Mouse (Mus musculus) T-helper 1 cell (primary cell): ENCODE measurements around the gene Avpi1.

Experiments
- in situ Hi-C: fragments of 300-600 bp; cut with MboI, MseI; formaldehyde crosslinking; loops from one replicate; pipeline ENCODE4 v1.15.1; 2025; ENCODE audit warnings: high pct_unique_total_duplicates

Gene Avpi1

DNA sequence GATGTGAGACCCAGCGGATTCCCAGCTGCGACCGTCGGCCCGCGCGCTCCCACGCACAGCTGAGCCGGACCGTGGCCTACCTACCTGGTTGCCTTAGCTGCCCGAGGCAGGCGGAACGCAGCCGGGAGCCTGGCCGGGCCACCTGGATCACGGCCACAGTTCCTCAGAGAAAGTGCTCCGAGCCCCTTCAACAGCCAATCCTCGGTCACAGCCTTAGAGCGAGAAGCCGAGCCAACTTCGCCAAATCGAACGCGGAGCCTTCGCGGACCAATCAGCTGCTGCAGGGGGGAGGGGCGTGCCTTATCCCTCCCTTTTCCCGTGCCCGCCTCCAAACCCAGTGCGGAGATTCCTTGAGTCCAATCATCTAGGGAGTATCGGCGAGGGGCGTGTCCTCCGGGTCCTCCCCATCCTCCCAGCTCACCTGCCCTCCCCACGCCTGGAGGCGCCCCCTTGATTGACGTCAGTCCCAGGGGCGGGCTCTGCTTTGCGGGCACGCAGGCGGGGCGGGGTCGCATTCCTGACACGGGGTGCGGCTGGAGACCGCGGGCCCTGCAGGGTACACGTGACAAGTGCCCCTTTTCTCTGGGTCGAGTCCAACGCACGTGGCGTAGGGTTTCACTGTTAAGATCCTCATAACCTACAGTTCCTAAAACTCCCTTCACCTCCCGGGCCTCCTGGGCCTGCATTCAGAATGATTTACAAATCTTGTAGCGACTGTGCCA is at the start of gene Avpi1:
Gene Avpi1 (minus strand): TSS at position 273 of the 722 bp plus-strand sequence.
- in situ Hi-C loops = no loop called here

GRCm38 (mm10) chr19:42177461-42177860 is 48.6 kb upstream of the Avpi1 start:
- in situ Hi-C loops = no loop called here

GRCm38 (mm10) chr19:42176841-42177240 is 48.0 kb upstream of the Avpi1 start:
- in situ Hi-C loops = no loop called here

DNA sequence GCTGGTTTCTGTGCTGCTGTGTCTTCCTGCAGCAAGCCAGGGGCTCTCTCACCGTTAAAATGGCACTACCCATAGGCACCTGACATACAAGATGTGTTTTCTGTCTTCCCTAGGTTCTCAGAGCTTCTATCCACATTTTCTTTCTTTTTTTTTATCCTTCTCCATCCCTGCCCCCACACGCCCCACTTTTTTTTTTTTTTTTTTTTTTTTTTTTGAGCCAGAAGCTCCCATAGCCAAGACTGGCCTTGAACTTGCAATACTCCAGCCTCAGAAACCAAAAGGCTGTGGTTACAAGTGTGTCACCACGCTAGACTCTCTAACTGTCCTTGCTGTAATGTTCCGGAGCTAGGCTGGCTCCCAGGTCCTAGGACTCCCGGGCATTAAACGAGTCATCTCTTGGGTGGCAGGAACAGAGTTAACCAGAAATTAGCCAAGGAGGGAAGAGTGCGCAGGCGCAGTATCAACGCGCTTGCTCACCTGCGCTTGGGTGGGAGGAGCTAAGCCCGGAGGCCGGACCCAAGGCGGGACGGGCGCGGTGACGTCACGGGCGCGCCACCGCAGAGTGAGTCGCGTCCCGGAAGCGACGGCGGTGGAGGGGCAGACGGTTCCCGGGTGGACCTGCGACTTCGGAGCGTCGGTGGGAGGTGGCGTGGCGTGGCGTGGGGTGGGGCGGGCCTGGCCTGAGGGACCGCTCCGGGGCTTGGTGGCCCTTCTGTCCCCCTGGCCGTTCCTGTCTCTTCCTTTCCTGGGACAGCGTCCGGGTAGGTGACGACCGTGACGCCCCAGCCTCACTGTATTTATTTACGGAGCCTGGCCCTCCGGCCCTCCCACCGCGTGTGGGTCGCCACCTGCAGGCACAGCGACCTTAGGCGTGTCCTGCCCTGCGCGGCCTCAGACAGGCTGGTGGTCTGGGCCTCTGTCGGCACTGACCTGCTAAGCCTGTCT is 41.4 kb upstream of the Avpi1 start:
- in situ Hi-C loops = no loop called here

- in situ Hi-C loops = no loop called here
Measured at GRCm38 (mm10) chr19:42169322-42169975, 40.6 kb upstream of the Avpi1 start.

- in situ Hi-C loops = no loop called here
Measured at GRCm38 (mm10) chr19:42167489-42167888, 38.6 kb upstream of the Avpi1 start.

GRCm38 (mm10) chr19:42166766-42167165 is 37.9 kb upstream of the Avpi1 start:
- in situ Hi-C loops = no loop called here

GRCm38 (mm10) chr19:42166130-42166529 is 37.3 kb upstream of the Avpi1 start:
- in situ Hi-C loops = no loop called here

- in situ Hi-C loops = no loop called here
Measured at GRCm38 (mm10) chr19:42164188-42164587, 35.3 kb upstream of the Avpi1 start.

GRCm38 (mm10) chr19:42163764-42164163 is 34.9 kb upstream of the Avpi1 start, which contains the start of gene Zfyve27:
Gene Zfyve27, plus strand, starts transcription at chr19:42163951.
- in situ Hi-C loops = no loop called here

GRCm38 (mm10) chr19:42158246-42159017 is 29.6 kb upstream of the Avpi1 start:
- in situ Hi-C loops = no loop called here

GRCm38 (mm10) chr19:42157493-42158237 is 28.8 kb upstream of the Avpi1 start:
- in situ Hi-C loops = no loop called here

DNA sequence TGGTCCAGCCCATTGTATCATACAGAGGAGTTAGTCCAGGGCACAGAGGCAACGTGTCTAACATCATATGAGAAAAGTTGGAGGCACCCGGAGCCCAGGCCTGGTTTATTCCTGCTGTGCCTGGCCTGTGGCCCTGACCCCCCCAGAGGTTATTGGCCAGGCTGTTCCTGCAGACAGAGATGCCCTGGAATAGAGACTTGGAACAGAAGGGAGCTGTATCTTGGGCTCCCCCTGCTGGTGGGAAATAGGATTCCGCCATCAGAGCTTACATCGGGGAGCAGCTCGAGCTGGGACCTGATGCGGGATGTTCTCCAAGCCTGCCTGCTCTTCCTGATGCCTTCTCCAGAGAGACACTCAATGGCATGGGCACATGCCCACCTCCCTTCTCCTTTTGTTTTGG is 23.1 kb upstream of the Avpi1 start:
- in situ Hi-C loops = loop anchor here (5.0 kb wide), 1 partner anchor 120 kb away; no protein-coding TSS in a partner anchor

- in situ Hi-C loops = loop anchor here (5.0 kb wide), 1 partner anchor 61 kb away; the partner anchor contains the start of gene Morn4
Measured at GRCm38 (mm10) chr19:42148569-42148860, 19.7 kb upstream of the Avpi1 start.

DNA sequence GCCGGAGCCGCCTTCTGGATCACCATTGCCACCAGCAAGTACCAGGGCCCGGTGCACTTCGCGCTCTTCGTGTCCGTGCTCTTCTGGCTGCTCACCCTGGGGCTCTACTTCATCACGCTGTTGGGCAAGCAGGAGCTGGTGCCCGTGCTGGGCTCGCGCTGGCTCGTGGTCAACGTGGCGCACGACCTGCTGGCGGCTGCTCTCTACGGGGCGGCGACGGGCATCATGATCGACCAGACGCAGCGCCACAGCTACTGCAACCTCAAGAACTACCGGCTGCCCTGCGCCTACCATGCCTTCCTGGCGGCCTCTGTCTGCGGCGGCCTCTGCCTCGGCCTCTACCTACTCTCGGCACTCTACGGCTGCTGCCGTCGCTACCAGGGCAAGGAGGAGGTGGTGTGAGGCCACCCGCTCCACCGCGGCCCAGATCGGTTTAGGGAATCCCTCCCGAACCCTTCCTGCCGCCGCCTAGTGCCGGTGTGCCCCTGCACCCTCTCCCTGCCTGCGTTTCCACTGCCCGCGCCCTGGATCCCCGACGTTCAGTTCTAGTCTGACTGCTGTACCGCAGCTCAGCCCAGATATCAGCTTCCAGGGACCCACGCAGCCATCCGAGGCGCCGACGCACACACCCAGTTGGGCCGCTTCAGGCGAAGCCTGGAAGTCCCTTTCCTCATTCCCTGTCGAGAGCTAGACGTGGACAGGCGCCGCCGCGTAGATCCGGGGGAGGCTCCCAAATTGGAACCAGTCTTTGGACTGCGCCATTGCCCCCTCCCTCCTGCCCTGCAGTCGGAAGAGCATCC is 19.1 kb upstream of the Avpi1 start:
- in situ Hi-C loops = loop anchor here (5.0 kb wide), 1 partner anchor 61 kb away; the partner anchor contains the start of gene Morn4

DNA sequence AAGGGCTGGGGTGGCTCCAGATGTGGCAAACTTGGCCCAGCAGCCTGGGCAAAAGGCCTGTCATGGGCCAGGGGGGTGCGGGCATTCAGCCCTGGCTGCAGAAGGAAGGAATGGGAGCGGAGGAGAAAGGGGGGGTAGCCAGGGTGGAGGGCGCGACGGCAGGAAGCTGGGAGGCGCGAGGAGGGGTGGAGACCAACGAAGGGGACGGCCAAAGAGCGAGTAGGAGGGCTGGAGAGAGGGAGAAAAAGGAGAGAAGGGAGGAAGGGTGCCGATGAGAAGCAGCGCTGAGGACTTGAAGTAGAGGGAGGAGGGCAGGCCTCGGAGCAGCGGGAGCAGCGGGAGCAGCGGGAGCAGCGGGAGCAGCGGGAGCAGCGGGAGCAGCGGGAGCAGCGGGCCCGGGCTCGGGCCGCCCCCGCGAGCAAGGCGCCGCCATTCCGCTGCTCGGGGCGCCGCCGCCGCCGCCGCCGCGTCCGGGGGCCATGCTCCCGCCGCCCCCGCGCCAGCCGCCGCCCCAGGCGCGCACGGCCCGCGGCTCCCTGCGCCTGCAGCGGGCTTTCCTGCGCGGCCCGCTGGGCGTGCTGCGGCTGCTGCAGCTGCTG is 18.4 kb upstream of the Avpi1 start, which contains the start of gene Marveld1:
Gene Marveld1 (plus strand): TSS at position 231 of the 599 bp plus-strand sequence.
- in situ Hi-C loops = loop anchor here (5.0 kb wide), 1 partner anchor 60 kb away; the partner anchor contains the start of gene Morn4

GRCm38 (mm10) chr19:42146276-42147010 is 17.6 kb upstream of the Avpi1 start:
- in situ Hi-C loops = loop anchor here (5.0 kb wide), 1 partner anchor 59 kb away; the partner anchor contains the start of gene Morn4

- in situ Hi-C loops = loop anchor here (5.0 kb wide), 1 partner anchor 58 kb away; the partner anchor contains the start of gene Morn4
Measured at GRCm38 (mm10) chr19:42145731-42146130, 16.9 kb upstream of the Avpi1 start.
